Mouse (Mus musculus) ES-E14 (cell line): ENCODE measurements around the gene Cep68. TPM values are rescaled to one million over a fixed set of nuclear protein-coding genes. Genes with fewer than 3 reads are reported as not detected.

ENCODE experiments used
- DNase-seq: peaks from one replicate; pipeline ENCODE4 v3.0.0-alpha.2; 2013; ENCODE audit warnings: low read depth, low spot score
- H3K27ac ChIP-seq: 2 replicates; pipeline ENCODE4 v1.5.1; 2012; ENCODE audit warnings: low read depth, mild to moderate bottlenecking, low read length, moderate library complexity, mixed read lengths; ENCODE audit not compliant: poor library complexity, insufficient read depth, severe bottlenecking
- H3K36me3 ChIP-seq: 2 replicates; pipeline ENCODE4 v1.6.1; 2012; ENCODE audit warnings: mild to moderate bottlenecking, low read length, moderate library complexity, mixed read lengths; ENCODE audit not compliant: control insufficient read depth, poor library complexity, insufficient read depth, severe bottlenecking
- H3K4me1 ChIP-seq, 2 experiments: fragments of 150-350 bp in 1 of 2; sonication (generic) in 1 of 2; 2 replicates each; pipeline ENCODE4 v1.6.1; 2012; ENCODE audit warnings: low read length in 2 of 2, mild to moderate bottlenecking in 1 of 2, mixed read lengths in 1 of 2; ENCODE audit not compliant: control insufficient read depth in 2 of 2, insufficient read depth in 2 of 2, poor library complexity in 1 of 2
- H3K4me3 ChIP-seq, 2 experiments: fragments of 150-350 bp in 1 of 2; sonication (generic) in 1 of 2; 2 replicates each; pipeline ENCODE4 v1.5.1; 2012; ENCODE audit warnings: low read length in 2 of 2, low read depth in 1 of 2, mild to moderate bottlenecking in 1 of 2, mixed read lengths in 1 of 2; ENCODE audit not compliant: insufficient read depth in 1 of 2, poor library complexity in 1 of 2, severe bottlenecking in 1 of 2
- H3K9ac ChIP-seq: 2 replicates; pipeline ENCODE4 v1.6.1; 2012; ENCODE audit warnings: low read depth, mild to moderate bottlenecking, low read length, mixed read lengths; ENCODE audit not compliant: poor library complexity, insufficient read depth, severe bottlenecking
- H3K9me3 ChIP-seq: fragments of 150-350 bp; sonication (generic); 2 replicates; pipeline ENCODE4 v1.6.1; 2012; ENCODE audit warnings: low read depth, mild to moderate bottlenecking, low read length; ENCODE audit not compliant: control insufficient read depth, insufficient read depth
- CHD2 ChIP-seq: IDR thresholded peaks from 2 replicates; pipeline ENCODE4 v1.6.1; 2014; ENCODE audit warnings: mild to moderate bottlenecking, low read depth, low read length, inconsistent platforms
- HCFC1 ChIP-seq: IDR thresholded peaks from 2 replicates; pipeline ENCODE4 v1.6.1; 2012; ENCODE audit warnings: low read length, inconsistent platforms, borderline replicate concordance; ENCODE audit not compliant: insufficient read depth
- MAFK ChIP-seq: IDR thresholded peaks from 2 replicates; pipeline ENCODE4 v1.6.1; 2014; ENCODE audit warnings: mild to moderate bottlenecking, low read depth, low read length, inconsistent platforms; ENCODE audit not compliant: insufficient read depth
- ZC3H11A ChIP-seq: IDR thresholded peaks from 2 replicates; pipeline ENCODE4 v1.6.1; 2012; ENCODE audit warnings: low read depth, mild to moderate bottlenecking, inconsistent platforms, low read length, borderline replicate concordance
- ZNF384 ChIP-seq: IDR thresholded peaks from 2 replicates; pipeline ENCODE4 v1.6.1; 2012; ENCODE audit warnings: low read depth, low read length, inconsistent platforms
- in situ Hi-C, 2 experiments: fragments of 600-800 bp; cut with MboI; formaldehyde crosslinking; loops; one replicate each; pipeline ENCODE4 v1.15.1; 2025; ENCODE audit warnings: low sequenced_read_pairs in 2 of 2, inconsistent platforms in 1 of 2; ENCODE audit not compliant: unreplicated experiment in 2 of 2
- total RNA-seq: library from RNA; depleted of rRNA; stranded (reverse); fragments of 300-350 nt; gene quantifications from 2 replicates; pipeline ENCODE4 v1.2.3, GENCODE M21; 2012

Cep68 gene
- total RNA-seq, 1 experiment, result 30.9 TPM

DNA sequence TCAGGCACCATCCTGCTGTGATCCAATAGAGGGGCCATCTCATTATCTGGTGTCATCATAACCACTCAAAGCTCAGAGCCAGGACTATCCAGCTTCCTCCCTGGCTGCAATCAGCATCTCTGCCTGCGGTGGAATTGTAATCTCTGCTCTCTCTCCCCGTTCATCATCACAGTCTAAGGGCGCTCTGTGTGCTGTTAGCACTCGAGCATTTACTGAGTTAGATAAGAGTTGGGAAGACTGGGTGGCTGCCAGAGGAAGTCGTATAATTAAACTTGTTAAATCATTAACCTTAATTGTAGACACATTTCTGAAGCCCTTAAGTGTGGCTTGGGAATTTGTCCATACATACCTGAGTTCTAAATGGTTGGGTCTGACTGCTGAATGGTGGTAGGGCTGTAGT, 29.5 kb upstream of the Cep68 start:
- H3K9me3 ChIP-seq, result no peaks in the 10 kb centered on the region
- no peaks in the 10 kb centered on the region for H3K4me1 ChIP-seq
- in situ Hi-C loops, result no loop called here
- no peak overlapping the region for H3K9ac ChIP-seq
- H3K36me3 ChIP-seq, result no peaks in the 10 kb centered on the region
- H3K27ac ChIP-seq, result no peak overlapping the region
- H3K4me3 ChIP-seq, result no peak overlapping the region
- no peak for DNase-seq
- TF ChIP-seq ZNF384, result no peak
- TF ChIP-seq ZC3H11A, result no peak
- TF ChIP-seq CHD2, result no peak
- no peak for TF ChIP-seq MAFK
- TF ChIP-seq HCFC1, result no peak

DNA sequence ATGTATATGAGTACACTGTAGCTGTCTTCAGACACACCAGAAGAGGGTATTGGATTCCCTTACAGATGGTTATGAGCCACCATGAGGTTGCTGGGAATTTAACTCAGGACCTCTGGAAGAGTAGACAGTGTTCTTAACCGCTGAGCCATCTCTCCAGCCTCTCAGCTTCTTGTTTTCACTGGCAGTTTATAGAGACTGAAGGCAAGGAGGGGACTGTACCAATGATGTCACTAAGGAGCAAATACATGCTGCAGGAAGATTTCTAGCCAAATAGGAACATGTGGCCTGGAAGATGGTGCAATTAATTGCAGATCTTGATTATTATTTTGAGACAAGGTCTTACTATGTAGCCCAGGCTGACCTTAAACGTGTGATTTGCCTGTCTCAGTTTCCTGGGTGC, 27.9 kb upstream of the Cep68 start:
- Histone ChIP-seq H3K4me3 (no peak overlapping the region), H3K9ac (no peak overlapping the region), H3K4me1 (no peaks in the 10 kb centered on the region), H3K36me3 (no peaks in the 10 kb centered on the region), H3K9me3 (no peaks in the 10 kb centered on the region), H3K27ac (no peak overlapping the region)
- no peak for DNase-seq
- in situ Hi-C loops, result no loop called here
- TF ChIP-seq ZNF384 (no peak), ZC3H11A (no peak)

DNA sequence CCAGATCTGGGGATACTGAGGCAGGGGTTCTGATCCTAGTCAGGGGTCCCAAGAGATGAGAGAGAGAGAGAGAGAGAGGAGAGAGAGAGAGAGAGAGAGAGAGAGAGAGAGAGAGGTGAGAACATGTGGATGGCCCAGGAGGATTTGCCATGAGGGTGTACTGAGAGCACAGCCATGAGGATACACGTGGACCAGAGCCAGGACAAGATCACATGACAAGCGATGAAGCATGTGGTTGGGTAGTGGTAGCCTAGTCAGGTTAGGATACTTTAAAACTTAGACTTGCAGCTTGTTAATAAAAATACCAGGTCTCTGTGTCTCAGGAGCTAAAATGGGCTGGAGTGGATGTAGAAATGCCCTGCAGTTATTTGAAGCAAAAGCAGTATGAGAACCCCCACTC, 26.7 kb upstream of the Cep68 start:
- TF ChIP-seq ZNF384, result no peak
- TF ChIP-seq MAFK, result no peak
- TF ChIP-seq ZC3H11A, result no peak
- no peak for TF ChIP-seq HCFC1
- no peak for TF ChIP-seq CHD2
- Histone ChIP-seq H3K4me1 (no peaks in the 10 kb centered on the region), H3K36me3 (no peaks in the 10 kb centered on the region), H3K9me3 (no peaks in the 10 kb centered on the region), H3K4me3 (no peak overlapping the region), H3K27ac (no peak overlapping the region), H3K9ac (no peak overlapping the region)
- DNase-seq, result no peak
- in situ Hi-C loops, result no loop called here

DNA sequence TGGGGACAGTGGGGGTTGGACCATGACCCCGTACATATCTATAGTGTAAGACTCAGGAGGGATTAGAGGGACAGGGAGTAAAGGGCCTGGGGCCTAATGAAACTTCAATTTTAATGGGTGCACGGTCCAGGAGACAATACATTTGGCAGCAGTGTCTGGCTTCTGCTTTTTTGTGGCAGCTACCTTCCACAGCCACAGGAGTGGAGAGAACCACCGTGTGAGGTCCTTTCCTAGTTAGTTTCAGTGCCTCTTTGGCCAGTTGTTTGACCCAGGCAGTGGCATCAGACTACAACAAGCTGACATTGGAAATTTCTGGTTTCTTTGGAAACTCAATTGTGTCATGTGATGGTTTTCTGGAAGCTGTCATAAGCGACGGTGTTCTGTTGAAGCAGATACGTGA, 20.7 kb upstream of the Cep68 start:
- no peaks in the 10 kb centered on the region for H3K36me3 ChIP-seq
- no peak for TF ChIP-seq ZNF384
- TF ChIP-seq HCFC1, result no peak
- TF ChIP-seq MAFK, result no peak
- no peak for TF ChIP-seq ZC3H11A
- TF ChIP-seq CHD2, result no peak
- no peak overlapping the region for H3K4me3 ChIP-seq
- no peak overlapping the region for H3K27ac ChIP-seq
- no peaks in the 10 kb centered on the region for H3K4me1 ChIP-seq
- no peak overlapping the region for H3K9ac ChIP-seq
- DNase-seq, result no peak
- in situ Hi-C loops, result loop anchor here in 1 of 2 experiments (10.0 kb wide), 1 partner anchor 135 kb away; no protein-coding TSS in a partner anchor
- H3K9me3 ChIP-seq, result no peaks in the 10 kb centered on the region

DNA sequence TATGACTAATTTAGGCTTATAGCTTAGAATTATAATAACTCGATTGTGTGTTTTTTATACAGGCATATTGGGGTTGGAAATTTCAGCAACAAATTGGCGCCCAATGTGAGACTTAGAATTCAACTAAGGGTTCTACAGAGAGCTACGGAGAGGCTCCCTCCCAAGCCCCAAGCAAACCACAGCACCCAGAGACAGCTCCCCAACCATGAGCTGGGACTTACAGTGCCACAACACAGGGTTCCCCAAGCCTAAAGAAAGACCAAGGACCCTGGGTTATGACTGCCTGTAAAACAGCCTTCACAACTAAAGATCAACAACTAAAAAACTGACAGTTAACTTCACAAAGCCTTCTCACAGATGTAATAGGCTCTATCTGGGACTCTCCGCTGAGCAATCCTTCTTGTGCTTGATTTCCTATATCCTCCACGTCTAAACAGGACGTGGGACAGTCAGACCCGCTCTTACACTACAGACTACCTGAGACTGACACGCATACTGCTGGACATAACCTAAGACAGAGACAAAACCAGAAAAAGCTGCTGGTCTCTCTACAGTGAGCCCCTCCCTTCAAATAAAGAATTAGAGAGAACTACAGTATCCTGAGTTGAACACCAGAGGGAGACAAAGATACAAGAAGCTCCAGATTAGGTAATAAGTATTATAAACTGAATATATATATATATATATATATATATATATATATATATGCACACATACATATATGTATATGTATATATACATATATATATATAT, 13.6 kb upstream of the Cep68 start:
- Histone ChIP-seq H3K9me3 (no peaks in the 10 kb centered on the region), H3K4me3 (no peak overlapping the region), H3K9ac (no peak overlapping the region), H3K27ac (no peak overlapping the region), H3K36me3 (no peaks in the 10 kb centered on the region), H3K4me1 (no peaks in the 10 kb centered on the region)
- no peak for DNase-seq
- in situ Hi-C loops, result loop anchor here (5.0 to 10.0 kb wide), 2 partner anchors 134 to 142 kb away; no protein-coding TSS in a partner anchor
- TF ChIP-seq ZC3H11A (no peak), HCFC1 (no peak), ZNF384 (no peak), CHD2 (no peak), MAFK (no peak)
